Mouse (Mus musculus) cerebellum, adult (tissue): ENCODE results near the gene Nfic.

Experiments used
- ATAC-seq: cut with Nextera tagmentation; 2 replicates; pipeline ENCODE4 v1.9.2; 2017; ENCODE audit warnings: mild to moderate bottlenecking, moderate library complexity, mixed read lengths; ENCODE audit not compliant: insufficient number of reproducible peaks, low FRiP score, low TSS enrichment

The Nfic gene

DNA sequence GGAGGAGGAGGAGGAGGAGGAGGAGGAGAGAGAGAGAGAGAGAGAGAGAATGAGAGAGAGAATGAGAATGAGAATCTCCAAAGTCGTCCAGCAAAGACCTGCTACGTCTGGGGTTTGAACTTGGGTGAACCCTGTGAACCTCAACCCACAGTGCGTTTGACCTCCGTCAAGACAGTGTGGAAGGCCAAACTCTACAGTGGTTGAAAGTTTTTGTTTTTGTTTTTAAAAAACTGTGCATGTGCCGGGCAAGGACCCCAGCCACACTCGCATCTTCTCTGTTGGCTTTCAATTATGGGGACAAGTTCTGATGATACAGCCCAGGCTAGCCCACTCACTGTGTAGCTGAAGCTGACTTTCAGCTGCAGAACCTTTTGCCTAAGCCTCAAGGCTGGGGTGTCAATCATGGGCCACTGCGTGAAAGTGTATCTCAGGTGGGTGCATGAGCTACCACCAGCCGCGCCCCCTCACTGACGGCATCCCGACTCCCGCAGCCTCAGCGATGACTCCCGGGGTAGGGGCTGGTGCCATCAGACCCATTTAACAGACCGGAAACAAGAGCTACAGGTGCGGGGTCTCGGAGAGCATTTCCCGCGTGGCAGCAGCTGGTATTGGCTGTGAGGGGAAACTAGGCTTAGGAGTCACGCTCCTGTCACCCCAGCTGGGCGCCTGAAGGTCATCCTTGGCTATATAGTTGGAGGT, 23.1 kb downstream of the Nfic start:
- ATAC-seq = no peak

DNA sequence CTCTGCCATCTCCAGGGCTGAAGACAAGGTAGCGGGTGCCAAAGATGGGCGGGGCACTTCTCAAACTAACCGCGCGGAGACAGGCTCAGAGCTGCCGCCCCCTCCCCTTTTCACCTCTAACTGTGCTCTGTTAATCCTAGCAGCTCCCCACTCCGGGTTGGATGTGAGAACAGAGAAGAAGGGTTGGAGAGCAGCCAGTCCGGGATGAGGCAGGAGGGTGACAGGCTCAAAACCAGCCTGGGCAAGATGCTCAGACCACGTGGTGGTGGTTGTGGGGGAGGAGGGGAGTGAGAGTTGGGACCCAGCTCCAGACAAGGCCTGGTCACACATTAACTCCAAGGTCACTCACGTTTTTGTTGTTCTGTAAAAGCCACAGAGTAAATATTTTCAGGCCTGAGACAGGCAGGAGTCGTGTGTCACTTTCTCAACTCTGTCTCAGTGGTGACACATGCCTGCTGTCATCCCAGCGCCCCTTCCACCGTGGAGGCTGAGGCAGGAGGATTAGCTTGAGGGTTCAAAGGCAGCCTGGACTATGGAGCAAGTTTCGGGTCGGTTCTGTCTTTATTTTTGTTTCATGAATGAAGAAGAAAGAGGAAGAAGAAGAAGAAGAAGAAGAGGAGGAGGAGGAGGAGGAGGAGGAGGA, 23.8 kb downstream of the Nfic start:
- ATAC-seq = no peak

- peak; percentile 8; the same call in 1 of the 2 replicates for ATAC-seq
Observed at GRCm38 (mm10) chr10:81430831-81431525, 24.5 kb downstream of the Nfic start.

DNA sequence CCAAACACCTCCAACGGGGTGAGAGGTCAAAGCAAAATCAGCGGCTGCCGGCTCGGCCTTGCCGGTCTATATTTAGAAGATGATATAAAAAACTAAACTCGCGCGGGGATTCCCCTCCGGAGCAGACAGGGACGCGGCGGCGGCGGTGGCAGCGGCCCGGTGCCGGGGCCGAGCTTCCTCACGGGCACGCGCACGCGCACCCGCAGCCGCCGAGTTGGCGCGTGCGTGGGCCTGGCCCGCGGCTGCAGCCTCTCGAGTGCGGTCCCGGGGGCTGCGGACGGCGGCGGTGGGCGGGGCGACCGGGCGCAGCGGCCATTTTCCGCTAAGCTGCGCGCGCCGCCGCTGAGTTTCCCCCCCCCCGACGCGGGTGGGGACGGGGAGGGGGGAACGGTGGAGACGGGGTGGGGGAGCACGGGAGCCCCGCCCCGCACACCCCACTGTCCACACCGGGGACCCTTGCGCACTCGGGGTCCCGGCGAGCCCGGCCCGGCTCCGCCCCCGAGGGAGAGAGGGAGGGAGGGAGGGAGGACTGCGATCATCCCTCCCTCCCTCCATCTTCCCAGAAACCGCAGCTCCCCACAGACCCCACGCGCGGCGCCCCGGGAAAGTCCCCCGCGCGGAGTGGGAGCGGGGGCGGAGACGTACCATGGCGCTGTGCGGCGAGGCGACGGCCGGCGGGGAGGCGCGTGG, 25.1 kb downstream of the Nfic start:
- ATAC-seq = no peak

DNA sequence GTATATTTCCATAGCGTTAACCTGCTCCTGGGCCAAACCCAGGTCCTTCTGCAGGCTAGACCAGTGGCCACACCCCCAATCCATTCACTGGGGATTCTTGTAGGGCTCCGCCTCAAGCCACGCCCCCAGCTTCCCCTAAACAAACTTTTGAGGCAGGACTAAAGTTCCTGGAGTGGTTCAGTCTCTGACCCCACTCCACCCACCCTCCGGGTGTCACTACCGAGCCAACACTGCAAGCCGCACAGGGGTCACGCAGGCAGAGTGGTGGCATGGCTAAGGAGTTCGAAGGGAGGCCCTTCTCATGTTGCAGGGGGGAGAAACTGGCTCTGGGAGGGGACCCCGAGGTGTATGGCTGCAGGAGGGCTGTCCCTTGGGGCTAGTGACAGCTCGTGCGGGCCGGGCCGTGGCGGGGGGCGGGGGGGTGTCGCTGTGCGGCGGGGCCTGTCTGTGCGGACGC, 25.8 kb downstream of the Nfic start:
- no peak for ATAC-seq

GRCm38 (mm10) chr10:81429092-81429491, 26.3 kb downstream of the Nfic start:
- ATAC-seq = no peak

DNA sequence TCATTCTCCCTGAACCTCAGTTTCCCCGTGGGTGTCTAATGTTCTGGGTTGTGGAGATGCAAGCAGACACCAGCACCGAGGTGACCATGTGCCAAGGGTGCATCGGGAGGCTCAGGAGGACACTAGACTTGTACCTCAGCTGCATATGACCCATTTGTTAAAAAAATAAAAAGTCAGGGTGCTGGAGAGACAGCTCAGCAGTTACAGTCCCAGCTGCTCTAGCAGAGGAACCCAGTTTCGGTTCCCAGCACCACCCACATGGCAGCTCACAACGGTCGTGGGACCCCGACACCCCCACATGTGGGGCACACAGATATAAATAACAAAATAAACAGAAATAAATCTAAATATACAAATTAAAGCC, 26.9 kb downstream of the Nfic start:
- ATAC-seq = no peak

DNA sequence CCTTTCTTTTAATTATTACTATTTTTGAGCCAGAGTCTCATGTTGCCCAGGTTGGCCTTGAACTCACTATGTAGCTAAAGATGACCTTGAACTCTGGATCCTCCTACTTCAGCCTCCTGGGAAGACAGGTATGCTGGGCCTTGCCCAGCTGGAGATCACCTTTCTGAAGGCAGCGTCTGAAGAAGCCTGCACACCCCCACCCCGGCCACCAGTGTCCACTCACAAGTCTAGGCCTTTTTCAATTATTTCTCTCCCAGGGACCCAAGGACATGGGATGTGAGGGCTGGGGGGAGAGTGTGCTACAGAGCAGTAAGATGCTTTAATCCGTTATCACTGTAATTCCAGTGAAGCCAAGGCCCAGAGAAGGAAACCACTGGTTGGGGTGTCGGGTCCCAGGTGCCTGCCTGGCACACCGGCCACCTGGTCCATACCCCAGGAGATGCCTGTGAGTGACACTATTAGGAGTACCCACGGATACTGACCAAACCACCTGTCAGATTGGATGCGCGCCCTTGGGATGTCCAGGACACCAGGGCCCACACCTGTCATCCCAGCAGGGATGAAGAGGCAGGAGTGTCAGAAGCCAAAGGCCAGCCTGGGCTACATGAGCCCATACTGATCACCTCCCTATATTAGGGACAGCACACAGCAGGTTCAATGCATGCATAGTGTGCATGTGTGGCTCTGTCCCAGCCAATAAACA, 27.5 kb downstream of the Nfic start:
- ATAC-seq = no peak

DNA sequence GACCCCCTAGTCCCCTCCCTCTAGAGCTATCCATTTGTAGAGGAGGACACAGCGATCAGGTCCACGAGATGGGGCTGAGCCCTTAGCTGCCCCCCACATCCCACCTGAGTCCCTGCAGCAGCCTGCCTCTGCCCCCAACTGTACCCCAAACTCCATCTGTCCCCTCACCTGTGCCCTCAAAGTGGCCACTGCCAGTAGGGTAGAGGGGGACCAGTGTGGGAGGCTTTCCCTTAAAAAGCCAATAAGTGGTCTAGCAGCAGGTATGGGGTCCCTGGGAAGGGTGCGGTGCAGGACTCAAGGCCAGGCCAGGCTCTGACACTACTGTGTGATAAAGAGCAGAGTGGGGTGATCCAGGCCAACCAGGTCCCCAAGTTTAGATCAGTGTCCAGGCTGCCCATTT, 28.1 kb downstream of the Nfic start:
- no peak for ATAC-seq

DNA sequence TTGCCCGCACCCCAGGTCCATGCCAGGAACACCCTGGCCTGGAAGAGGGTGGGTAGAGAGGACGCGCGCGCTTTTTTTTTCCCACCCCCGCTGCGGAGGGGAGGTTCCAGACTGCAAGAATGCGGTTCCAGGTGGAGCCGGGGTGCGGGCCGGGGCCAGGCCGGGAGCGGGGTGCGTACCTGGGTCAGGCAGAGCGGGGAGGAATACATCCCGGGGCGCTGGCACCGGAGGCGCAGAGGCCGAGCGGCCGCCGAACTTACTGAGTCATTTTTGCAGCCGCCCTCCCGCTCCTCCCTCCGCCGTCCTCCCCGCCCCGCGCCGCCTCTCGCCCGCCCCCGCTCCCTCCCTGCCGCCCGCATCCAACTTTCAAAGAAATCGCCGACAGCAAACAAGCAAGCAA, 28.5 kb downstream of the Nfic start:
- ATAC-seq = no peak

GRCm38 (mm10) chr10:81426081-81426671, 29.3 kb downstream of the Nfic start:
- ATAC-seq = no peak

- ATAC-seq = 0 out of 2 replicates have a peak, but pooled peaks have one; percentile 8
Observed at GRCm38 (mm10) chr10:81425236-81425850, 30.1 kb downstream of the Nfic start.

DNA sequence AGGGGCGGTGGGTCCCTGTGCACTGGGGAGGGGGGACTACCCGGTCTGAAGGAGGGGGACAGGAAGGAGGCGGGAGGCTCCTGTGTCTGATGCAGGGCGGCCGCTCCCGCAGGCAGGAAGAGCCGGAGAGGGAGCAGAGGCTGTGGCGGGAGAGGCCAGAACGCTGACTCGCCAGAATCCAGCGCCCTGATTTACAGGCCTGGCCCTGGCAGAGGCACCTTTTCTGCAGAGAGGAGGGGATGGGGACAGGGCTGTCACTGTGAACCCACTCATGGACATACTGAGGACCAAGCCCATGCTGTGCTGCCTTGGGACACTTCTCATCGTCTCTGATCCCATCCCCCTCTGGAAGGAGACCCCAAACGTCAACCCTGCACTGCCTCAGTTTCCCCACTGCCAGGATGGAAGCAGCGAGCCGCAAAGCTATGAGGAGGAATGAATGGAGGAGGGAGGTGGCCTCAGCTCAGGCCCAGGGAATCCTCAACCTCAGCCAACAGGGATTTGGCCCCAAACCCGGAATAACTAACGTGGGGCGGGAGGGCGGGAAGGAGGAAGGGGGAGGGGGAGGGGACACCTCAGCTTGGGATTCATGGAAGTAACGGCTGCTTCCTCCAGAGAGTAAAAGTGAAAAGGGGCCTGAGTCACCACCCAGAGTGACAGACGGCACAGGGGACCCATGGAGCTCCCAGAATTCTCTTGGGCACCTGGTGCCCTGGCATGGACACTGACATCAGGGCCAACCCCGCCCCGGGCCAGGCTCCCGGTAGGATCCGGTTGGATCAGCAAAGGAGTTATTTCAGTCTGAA, 31.0 kb downstream of the Nfic start:
- no peak; the same call in 1 of the 2 replicates for ATAC-seq

DNA sequence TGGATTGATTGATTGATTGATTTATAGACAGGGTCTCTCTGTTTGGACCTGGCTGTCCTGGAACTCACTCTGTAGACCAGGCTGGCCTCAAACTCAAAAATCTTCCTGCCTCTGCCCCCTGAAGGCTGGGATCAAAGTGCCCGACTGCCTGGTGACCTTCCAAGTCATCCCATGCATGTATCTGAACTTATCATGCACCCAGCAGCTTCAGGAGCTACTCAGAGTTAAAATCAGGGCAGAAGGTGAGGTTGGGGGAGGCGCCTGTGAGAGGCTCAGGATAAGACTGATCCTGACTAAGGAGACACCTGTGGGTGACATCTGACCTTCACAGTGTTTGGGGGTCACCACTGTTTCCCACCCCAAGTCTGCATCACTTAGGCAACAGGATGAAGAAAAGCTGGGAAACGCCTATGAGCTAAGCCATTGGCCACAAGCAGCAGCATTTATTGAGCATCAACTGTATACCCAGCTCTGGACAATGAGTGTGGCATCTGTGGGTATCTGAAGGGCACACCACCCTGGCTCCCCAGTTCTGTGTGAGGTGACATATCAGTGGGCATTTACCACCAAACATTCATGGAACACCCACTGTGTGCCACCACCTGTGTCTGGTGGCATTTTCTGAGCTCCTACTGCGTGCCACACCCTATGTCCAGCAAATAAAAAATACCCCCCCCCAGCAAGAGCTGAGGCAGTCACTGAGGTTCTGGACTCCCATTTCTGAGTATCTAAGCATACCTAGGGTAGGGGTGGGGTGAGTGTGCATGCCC, 31.8 kb downstream of the Nfic start:
- ATAC-seq = no peak

DNA sequence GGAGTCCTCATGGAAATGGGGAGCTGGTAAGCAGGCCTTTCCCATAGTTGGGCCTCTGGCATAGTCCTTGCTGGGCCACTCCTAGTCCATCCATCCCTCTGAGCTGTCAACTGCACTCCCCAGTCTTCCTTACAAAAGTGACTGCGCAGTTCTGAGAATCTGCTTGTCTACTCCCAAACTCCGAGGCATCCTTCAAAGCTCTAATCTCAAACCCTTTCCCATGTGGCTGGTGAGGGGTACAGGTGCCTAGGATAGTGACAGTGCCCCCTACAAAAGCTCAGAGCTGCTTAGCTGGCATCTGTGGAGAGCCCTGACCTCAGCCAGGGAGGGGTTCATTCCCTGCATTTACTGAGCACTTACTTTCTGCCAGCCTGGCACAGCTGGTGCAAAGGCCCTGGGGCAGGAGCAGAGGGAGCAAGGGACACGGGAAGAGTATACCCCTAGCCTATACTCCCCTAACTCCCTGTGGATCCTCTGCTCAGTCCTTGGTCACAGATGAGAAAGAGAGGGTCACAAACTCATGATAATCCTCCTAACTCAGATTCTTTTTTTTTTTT, 32.7 kb downstream of the Nfic start:
- no peak for ATAC-seq

- ATAC-seq = no peak
Observed at GRCm38 (mm10) chr10:81422191-81422590, 33.2 kb downstream of the Nfic start.

DNA sequence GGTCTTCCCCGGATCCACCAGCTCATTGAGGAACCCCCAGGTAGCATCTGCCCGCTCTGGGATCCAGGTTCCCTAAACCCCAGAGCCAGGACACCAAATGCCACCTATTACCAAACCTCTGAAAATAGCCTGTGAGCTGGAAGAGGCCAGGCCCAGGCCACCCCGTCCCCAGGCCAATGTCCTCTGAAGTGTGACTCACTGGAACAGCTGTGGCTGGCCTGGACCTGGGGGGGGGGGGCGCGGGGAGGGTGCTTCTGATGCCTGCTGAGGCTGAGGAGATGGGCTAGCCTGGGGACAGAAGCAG, 33.7 kb downstream of the Nfic start:
- ATAC-seq = no peak
